Mouse (Mus musculus) left cerebral cortex, adult 11 months (tissue): Measurements from ENCODE around the gene Gm44790.

ENCODE experiments used
- DNase-seq: peaks from one replicate; pipeline ENCODE4 v3.0.0; 2022; ENCODE audit warnings: low spot score

Gm44790 gene

GRCm38 (mm10) chr6:86404100-86404861 lies 22.2 kb upstream of the Gm44790 start, which contains the start of gene Tia1:
Tia1 (plus strand) TSS chr6:86404219.
- peak; percentile 95 for DNase-seq

GRCm38 (mm10) chr6:86404996-86405395 lies 21.5 kb upstream of the Gm44790 start:
- no peak for DNase-seq

- DNase-seq, result no peak
These were observed 20.2 kb upstream of the Gm44790 start for GRCm38 (mm10) chr6:86406306-86406705.

GRCm38 (mm10) chr6:86418711-86419110 lies 7.7 kb upstream of the Gm44790 start:
- no peak for DNase-seq

- DNase-seq, result no peak
These were observed 7.2 kb upstream of the Gm44790 start for GRCm38 (mm10) chr6:86419239-86419638.

- no peak for DNase-seq
These were observed 6.0 kb upstream of the Gm44790 start for GRCm38 (mm10) chr6:86420491-86420890.

GRCm38 (mm10) chr6:86431531-86431930 lies 5.1 kb downstream of the Gm44790 start:
- no peak for DNase-seq

GRCm38 (mm10) chr6:86433696-86434095 lies 7.2 kb downstream of the Gm44790 start:
- DNase-seq, result no peak

GRCm38 (mm10) chr6:86437711-86438110 lies 11.3 kb downstream of the Gm44790 start:
- peak; percentile 17 for DNase-seq

GRCm38 (mm10) chr6:86438272-86439118 lies 12.0 kb downstream of the Gm44790 start, which contains the start of gene C87436:
C87436 (plus strand) TSS chr6:86438374.
- peak; percentile 88 for DNase-seq

- no peak for DNase-seq
These were observed 12.7 kb downstream of the Gm44790 start for GRCm38 (mm10) chr6:86439119-86439496.

- DNase-seq, result no peak
These were observed 13.1 kb downstream of the Gm44790 start for GRCm38 (mm10) chr6:86439531-86439930.

- DNase-seq, result no peak
These were observed 15.1 kb downstream of the Gm44790 start for GRCm38 (mm10) chr6:86441571-86441970.

- no peak for DNase-seq
These were observed 19.1 kb downstream of the Gm44790 start for GRCm38 (mm10) chr6:86445551-86445950.

GRCm38 (mm10) chr6:86446927-86447568 lies 20.6 kb downstream of the Gm44790 start:
- DNase-seq, result no peak

GRCm38 (mm10) chr6:86456727-86457126 lies 30.3 kb downstream of the Gm44790 start:
- no peak for DNase-seq

- no peak for DNase-seq
These were observed 36.6 kb downstream of the Gm44790 start for GRCm38 (mm10) chr6:86463079-86463478.

- DNase-seq, result no peak
These were observed 44.9 kb downstream of the Gm44790 start for GRCm38 (mm10) chr6:86471317-86471716.

GRCm38 (mm10) chr6:86471760-86472099 lies 45.3 kb downstream of the Gm44790 start:
- DNase-seq, result no peak

GRCm38 (mm10) chr6:86472100-86472955 lies 45.9 kb downstream of the Gm44790 start:
- DNase-seq, result peak; percentile 100

- no peak for DNase-seq
These were observed 46.6 kb downstream of the Gm44790 start for GRCm38 (mm10) chr6:86473077-86473476.

GRCm38 (mm10) chr6:86474072-86474471 lies 47.6 kb downstream of the Gm44790 start:
- no peak for DNase-seq
